Mouse (Mus musculus) liver, adult 2 months (tissue): ENCODE data around the gene Ccdc73. TPM values are rescaled to one million over a fixed set of nuclear protein-coding genes. Genes with fewer than 3 reads are reported as not detected.

ENCODE experiments used
- DNase-seq: peaks from one replicate; pipeline ENCODE4 v3.0.0-alpha.2; 2011; ENCODE audit warnings: low read depth, low spot score; ENCODE audit errors: extremely low read depth
- H3K27ac ChIP-seq: fragments of 200-500 bp; replicated peaks from 2 replicates; pipeline ENCODE4 v1.5.1; 2012; ENCODE audit warnings: low read depth, mild to moderate bottlenecking, control low read depth, inconsistent platforms, low read length; ENCODE audit not compliant: insufficient read depth
- H3K27me3 ChIP-seq: fragments of 200-500 bp; 2 replicates; pipeline ENCODE4 v1.6.1; 2012; ENCODE audit warnings: mild to moderate bottlenecking, moderate library complexity, low read length, inconsistent platforms; ENCODE audit not compliant: control insufficient read depth, insufficient read depth
- H3K36me3 ChIP-seq: fragments of 200-500 bp; 2 replicates; pipeline ENCODE4 v1.6.1; 2012; ENCODE audit warnings: low read length, inconsistent platforms; ENCODE audit not compliant: control insufficient read depth, insufficient read depth
- H3K4me1 ChIP-seq: fragments of 200-500 bp; 2 replicates; pipeline ENCODE4 v1.6.1; 2011; ENCODE audit warnings: low read length; ENCODE audit not compliant: control insufficient read depth, insufficient read depth
- H3K4me3 ChIP-seq: fragments of 200-500 bp; 2 replicates; pipeline ENCODE4 v1.5.1; 2011; ENCODE audit warnings: low read depth, mild to moderate bottlenecking, control low read depth, low read length, moderate library complexity; ENCODE audit not compliant: insufficient read depth
- H3K79me2 ChIP-seq: fragments of 200-500 bp; 2 replicates; pipeline ENCODE4 v1.6.1; 2012; ENCODE audit warnings: inconsistent platforms, mild to moderate bottlenecking, low read length, moderate library complexity; ENCODE audit not compliant: control insufficient read depth, insufficient read depth
- H3K9ac ChIP-seq: fragments of 200-500 bp; 2 replicates; pipeline ENCODE4 v1.6.1; 2012; ENCODE audit warnings: low read depth, mild to moderate bottlenecking, control low read depth, inconsistent platforms, low read length
- CTCF ChIP-seq: fragments of 200-500 bp; IDR thresholded peaks from 2 replicates; pipeline ENCODE4 v1.5.1; 2011; ENCODE audit warnings: low read depth, low read length, control low read depth
- POLR2A ChIP-seq: fragments of 200-500 bp; IDR thresholded peaks from 2 replicates; pipeline ENCODE4 v1.6.1; 2011; ENCODE audit warnings: low read length, control low read depth; ENCODE audit not compliant: insufficient read depth; ENCODE audit errors: extremely low read depth
- WGBS: fragments of 180-500 bp; shearing (Covaris S2); methylation state at CpG from one replicate; pipeline ENCODE4 v1.1.7; 2018; 5-methylcytosine and 5-hydroxymethylcytosine counted together
- polyA plus RNA-seq: library from polyadenylated mRNA; depleted of rRNA; stranded (reverse); fragments of >200 nt; gene quantifications from 2 replicates; pipeline ENCODE4 v1.2.3, GENCODE M21; 2012
- total RNA-seq: library from RNA; depleted of rRNA; stranded (reverse); fragments of >200 nt; gene quantifications from 2 replicates; pipeline ENCODE4 v1.2.3, GENCODE M21; 2014

Gene Ccdc73
- total and polyA plus RNA-seq, 2 experiments = 4.9 TPM; not detected in 1

GRCm38 (mm10) chr2:104988974-104989373, 121.4 kb downstream of the Ccdc73 start:
- Histone ChIP-seq H3K27ac (no peak overlapping the region), H3K79me2 (no peaks in the 10 kb centered on the region), H3K9ac (no peak overlapping the region), H3K27me3 (no peaks in the 10 kb centered on the region), H3K36me3 (no peaks in the 10 kb centered on the region; the same call in 1 of the 2 replicates), H3K4me3 (no peak overlapping the region), H3K4me1 (no peaks in the 10 kb centered on the region)
- WGBS = 90% methylated on average over 1 of the region's 1 CpGs
- TF ChIP-seq CTCF = no peak
- TF ChIP-seq POLR2A = no peak
- no peak for DNase-seq

- no peak overlapping the region for H3K4me3 ChIP-seq
- DNase-seq = no peak
- H3K27me3 ChIP-seq = no peaks in the 10 kb centered on the region
- TF ChIP-seq POLR2A (no peak), CTCF (no peak)
- no peak overlapping the region for H3K27ac ChIP-seq
- H3K4me1 ChIP-seq = no peaks in the 10 kb centered on the region
- no peaks in the 10 kb centered on the region for H3K79me2 ChIP-seq
- WGBS = 89% methylated on average over 2 of the region's 2 CpGs
- peaks cover 16% of the 10 kb centered on the region for H3K36me3 ChIP-seq
- H3K9ac ChIP-seq = no peak overlapping the region
Measured at GRCm38 (mm10) chr2:104994436-104994835, 126.8 kb downstream of the Ccdc73 start.

- H3K9ac ChIP-seq = no peak overlapping the region
- peaks cover 20% of the 10 kb centered on the region for H3K36me3 ChIP-seq
- no peak overlapping the region for H3K4me3 ChIP-seq
- 65% methylated on average over 3 of the region's 3 CpGs for WGBS
- no peaks in the 10 kb centered on the region for H3K4me1 ChIP-seq
- DNase-seq = no peak
- no peaks in the 10 kb centered on the region for H3K27me3 ChIP-seq
- H3K27ac ChIP-seq = no peak overlapping the region
- no peaks in the 10 kb centered on the region for H3K79me2 ChIP-seq
- TF ChIP-seq CTCF (no peak), POLR2A (no peak)
Measured at GRCm38 (mm10) chr2:104996201-104996600, 128.6 kb downstream of the Ccdc73 start.

GRCm38 (mm10) chr2:105007236-105007635, 139.6 kb downstream of the Ccdc73 start:
- no peak overlapping the region for H3K27ac ChIP-seq
- TF ChIP-seq CTCF = no peak
- TF ChIP-seq POLR2A = no peak
- no peaks in the 10 kb centered on the region for H3K4me1 ChIP-seq
- H3K9ac ChIP-seq = no peak overlapping the region
- peaks cover 2% of the 10 kb centered on the region; the same call in 1 of the 2 replicates for H3K79me2 ChIP-seq
- H3K27me3 ChIP-seq = no peaks in the 10 kb centered on the region
- peaks cover 67% of the 10 kb centered on the region for H3K36me3 ChIP-seq
- H3K4me3 ChIP-seq = no peak overlapping the region
- peak; percentile 67 for DNase-seq

- no peak for TF ChIP-seq POLR2A
- no peak for TF ChIP-seq CTCF
- peak overlapping the region; percentile 75 for H3K27ac ChIP-seq
- H3K79me2 ChIP-seq = peaks cover 6% of the 10 kb centered on the region; the same call in 1 of the 2 replicates
- under 1% methylated on average over 43 of the region's 43 CpGs for WGBS
- DNase-seq = peak; percentile 19
- H3K4me1 ChIP-seq = no peaks in the 10 kb centered on the region; the same call in 1 of the 2 replicates
- H3K4me3 ChIP-seq = peak overlapping the region; percentile 89
- no peaks in the 10 kb centered on the region for H3K27me3 ChIP-seq
- peaks cover 16% of the 10 kb centered on the region for H3K36me3 ChIP-seq
- H3K9ac ChIP-seq = peak overlapping the region; percentile 96
Measured at GRCm38 (mm10) chr2:105016192-105016966, 148.8 kb downstream of the Ccdc73 start.

- Histone ChIP-seq H3K27me3 (no peaks in the 10 kb centered on the region), H3K79me2 (peaks cover 6% of the 10 kb centered on the region; the same call in 1 of the 2 replicates), H3K4me1 (no peaks in the 10 kb centered on the region; the same call in 1 of the 2 replicates), H3K4me3 (peak within 1 kb of the TSS; percentile 89), H3K27ac (peak within 1 kb of the TSS; percentile 84), H3K36me3 (peaks cover 13% of the 10 kb centered on the region), H3K9ac (peak within 1 kb of the TSS; percentile 96)
- TF ChIP-seq POLR2A (0 out of 2 replicates have a peak, but pooled peaks have one; percentile 23), CTCF (no peak)
- under 1% methylated on average over 25 of the region's 25 CpGs for WGBS
- peak; percentile 85 for DNase-seq
Measured at GRCm38 (mm10) chr2:105016967-105017287, 149.3 kb downstream of the Ccdc73 start, which contains the start of gene Eif3m. Gene Eif3m (minus strand): TSS chr2:105017080.
